Mouse (Mus musculus) small intestine, adult 2 months (tissue): ENCODE data around the gene Prps1.
"Not testable (repeated sequence)": the region's sequence is repeated elsewhere in the genome, so short reads cannot be mapped to it uniquely, and the experiment has no call there.

Source experiments
- CTCF ChIP-seq: fragments of 200-500 bp; IDR thresholded peaks from 2 replicates; pipeline ENCODE4 v1.5.1; 2012; ENCODE audit warnings: low read depth, mild to moderate bottlenecking, control low read depth, inconsistent platforms, low read length, moderate library complexity, mixed read lengths; ENCODE audit not compliant: insufficient replicate concordance, insufficient read length; ENCODE audit errors: extremely low read depth
- POLR2A ChIP-seq: fragments of 200-500 bp; IDR thresholded peaks from 2 replicates; pipeline ENCODE4 v1.6.1; 2012; ENCODE audit warnings: low read depth, mild to moderate bottlenecking, control low read depth, inconsistent platforms, low read length, moderate library complexity

GRCm38 (mm10) chrX:140498431-140498830, 42.0 kb downstream of the Prps1 start:
- not testable (repeated sequence) for TF ChIP-seq POLR2A, CTCF
